Mouse (Mus musculus) ZHBTc4 (cell line): ENCODE data around the gene Hexb.
"Not testable (repeated sequence)": the region's sequence is repeated elsewhere in the genome, so short reads cannot be mapped to it uniquely, and the experiment has no call there.

Source experiments
- DNase-seq: peaks from one replicate; pipeline ENCODE4 v3.0.0-alpha.2; 2011; ENCODE audit warnings: low read depth, low spot score

Hexb gene

DNA sequence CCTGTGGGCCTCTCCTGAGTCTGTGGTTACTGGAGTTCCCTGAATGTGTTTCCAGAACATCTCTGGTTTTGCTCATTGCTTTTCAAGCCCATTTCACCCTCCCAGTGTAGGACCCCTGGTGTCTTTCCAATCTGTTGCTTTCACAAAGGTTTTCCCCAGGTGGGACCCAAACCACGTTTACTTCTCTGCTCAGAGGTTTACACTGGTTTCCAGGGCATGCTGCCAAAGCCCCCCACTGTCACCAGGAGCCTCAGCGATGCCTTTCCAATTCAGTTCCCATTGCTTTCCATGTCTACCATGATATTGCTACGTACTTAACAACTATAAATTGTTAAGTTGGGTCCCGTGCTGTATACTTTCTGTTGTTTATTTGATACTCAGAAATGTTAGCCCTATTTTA is 15.3 kb downstream of the Hexb start:
- DNase-seq: no peak

DNA sequence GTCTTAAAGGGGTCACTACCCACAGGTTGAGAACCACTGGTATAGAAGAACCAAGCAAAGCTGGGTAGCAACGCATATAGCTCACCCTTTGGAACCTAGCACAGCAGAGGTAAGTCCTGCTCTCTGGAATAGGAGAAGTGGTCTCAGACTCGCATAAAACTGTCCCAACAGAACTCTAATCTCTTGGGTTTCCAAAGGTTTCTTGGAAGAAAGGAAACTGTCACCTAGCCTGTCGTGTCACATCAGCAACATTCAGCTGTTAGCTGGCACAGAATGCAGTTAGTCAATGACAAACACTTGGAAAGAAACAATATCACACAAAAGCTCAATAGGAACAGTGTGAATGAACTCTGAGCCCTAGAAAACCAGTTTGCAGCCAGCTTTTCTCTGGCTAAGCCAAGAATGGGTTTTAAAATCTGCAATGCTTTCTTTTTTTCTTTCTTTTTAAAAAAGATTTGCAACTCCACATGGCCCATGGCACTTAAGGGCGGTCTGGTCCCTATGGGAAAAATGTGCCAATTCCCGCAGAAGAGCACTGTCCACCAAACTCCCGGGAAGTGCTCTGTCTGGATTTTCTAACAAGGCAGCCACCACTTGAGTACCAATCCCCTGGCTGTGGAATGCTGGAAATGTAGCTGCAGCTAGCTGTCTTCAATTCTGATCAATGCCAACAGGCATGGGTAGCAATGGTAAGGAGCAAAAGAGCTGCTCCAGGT is 17.9 kb downstream of the Hexb start:
- DNase-seq: no peak

DNA sequence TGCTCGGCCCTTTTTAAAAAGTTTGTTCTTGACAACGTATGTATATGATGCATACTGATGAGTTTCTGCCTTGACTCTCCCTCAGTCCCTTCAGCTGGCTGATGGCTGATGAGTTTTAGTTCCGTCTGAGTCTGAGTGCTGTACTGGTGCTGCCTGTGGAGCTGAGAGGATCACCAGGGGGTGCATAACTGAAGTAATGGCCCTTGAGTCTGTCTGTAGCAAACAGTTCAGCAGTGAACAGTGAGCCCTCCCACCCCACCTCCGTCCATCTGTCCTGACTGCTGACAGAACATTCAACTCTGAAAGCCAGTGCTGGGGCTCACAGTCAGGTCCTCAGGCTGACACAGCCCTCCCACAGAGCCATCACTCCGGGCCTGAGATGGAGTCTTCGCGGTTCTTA is 19.2 kb downstream of the Hexb start:
- peak; percentile 65 for DNase-seq

DNA sequence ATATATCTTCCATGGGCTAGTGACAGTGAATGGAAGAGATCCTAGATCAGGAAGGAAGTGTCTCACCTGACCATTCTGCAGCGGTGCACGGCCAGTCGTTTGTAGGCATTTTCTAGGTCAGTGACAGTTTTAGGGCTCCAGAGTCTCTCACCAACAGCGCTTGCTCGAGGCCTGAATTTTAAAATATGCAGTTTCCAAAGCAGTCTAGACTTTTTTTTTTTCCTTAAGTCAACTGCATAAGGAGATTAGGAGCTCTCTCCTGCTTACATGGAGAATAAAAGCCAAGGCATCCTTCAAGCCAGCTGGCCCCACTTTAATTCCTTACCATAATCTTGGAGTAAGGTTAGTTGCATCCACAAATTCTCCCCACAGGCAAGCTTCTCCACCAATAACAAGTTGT is 21.4 kb downstream of the Hexb start:
- no peak for DNase-seq

DNA sequence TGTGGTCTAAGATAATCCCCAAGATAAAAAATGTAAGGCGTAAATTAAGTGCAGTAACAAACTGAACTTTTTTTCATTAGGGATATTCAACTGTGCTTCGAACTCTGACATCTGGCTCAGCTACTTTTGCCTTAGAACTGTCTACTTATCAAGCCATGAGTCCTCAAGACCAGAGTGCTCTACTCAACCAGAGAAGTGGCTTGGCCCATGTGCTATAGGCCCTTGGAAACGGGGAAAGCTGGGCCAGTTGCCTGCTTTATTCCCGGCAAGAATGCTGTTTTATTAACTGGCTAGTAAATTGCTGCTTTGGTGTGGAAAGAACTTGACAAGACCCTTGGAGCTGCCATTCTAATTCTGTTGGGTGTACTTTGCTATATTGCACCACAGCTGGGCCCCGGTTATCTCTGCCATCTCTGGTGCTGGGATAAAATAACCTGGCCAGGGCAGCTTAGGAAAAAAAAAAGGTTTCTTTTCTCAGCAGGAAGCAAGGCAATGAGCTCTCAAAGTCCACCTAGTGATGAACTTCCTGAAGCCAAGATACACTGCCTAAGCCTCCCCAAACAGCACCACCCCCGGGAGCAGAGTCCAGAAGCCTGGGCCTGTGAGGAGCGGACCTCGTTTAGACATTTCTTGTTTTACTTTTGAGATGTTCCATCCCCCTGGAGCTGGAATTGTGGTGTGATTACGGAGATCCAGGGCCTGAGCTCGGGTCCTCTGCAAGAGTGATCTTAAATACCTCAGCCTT is 22.5 kb downstream of the Hexb start:
- DNase-seq: no peak

DNA sequence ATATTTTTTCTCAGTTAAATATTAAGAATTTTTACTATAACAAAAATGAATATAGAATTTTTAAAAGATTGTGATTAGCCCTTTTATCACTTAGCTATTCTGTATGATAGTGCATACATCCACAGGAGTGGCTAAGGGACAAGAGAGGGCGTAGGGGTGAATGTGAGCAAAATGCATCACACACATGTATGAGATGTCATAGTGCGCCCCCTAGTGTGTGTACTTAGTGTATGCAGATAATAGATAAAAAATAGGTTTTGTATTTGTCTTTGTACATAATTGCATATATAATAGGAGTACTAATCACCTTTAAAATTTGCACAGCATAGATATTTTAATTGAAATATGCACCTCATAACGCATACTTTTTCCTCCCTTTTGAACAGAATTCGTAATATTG is 52.3 kb downstream of the Hexb start:
- DNase-seq: peak; percentile 76

DNA sequence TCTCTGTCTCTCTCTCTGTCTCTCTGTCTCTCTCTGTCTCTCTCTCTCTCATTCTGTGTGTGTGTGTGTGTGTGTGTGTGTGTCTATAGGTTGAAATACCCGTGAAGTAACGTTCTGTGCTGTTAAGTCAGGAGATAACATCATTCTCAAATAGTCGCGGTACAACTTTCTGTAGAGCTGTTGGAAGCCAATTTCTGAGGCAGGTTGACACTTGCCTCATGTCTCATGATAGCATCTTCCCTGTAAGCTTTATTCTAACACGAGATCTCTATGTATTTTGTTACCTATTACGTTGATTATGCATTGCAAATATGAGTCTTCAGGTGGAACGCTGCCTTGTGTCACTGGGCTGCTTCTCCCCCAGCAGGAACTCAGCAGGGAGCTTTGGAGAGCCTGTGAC is 55.8 kb downstream of the Hexb start:
- no peak for DNase-seq

DNA sequence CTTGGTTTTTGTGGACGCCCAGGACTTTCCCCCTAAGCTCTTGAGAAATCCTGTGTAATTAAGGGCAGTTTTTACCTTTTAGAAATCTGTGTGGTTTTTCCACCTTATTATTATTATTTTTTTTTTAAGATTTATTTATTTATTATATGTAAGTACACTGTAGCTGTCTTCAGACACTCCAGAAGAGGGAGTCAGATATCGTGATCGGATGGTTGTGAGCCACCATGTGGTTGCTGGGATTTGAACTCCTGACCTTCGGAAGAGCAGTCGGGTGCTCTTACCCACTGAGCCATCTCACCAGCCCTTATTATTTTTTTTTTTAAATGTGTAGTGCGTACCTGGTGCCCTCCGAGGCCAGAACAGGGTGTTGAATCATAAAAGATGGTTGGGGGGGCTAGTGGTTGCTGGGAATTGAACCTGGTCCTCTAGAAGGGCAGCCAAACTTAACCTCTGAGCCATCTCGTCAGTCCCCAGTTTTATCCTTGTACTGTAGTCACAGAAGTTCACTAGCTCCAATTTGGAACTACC is 59.7 kb downstream of the Hexb start:
- DNase-seq: not testable (repeated sequence)

DNA sequence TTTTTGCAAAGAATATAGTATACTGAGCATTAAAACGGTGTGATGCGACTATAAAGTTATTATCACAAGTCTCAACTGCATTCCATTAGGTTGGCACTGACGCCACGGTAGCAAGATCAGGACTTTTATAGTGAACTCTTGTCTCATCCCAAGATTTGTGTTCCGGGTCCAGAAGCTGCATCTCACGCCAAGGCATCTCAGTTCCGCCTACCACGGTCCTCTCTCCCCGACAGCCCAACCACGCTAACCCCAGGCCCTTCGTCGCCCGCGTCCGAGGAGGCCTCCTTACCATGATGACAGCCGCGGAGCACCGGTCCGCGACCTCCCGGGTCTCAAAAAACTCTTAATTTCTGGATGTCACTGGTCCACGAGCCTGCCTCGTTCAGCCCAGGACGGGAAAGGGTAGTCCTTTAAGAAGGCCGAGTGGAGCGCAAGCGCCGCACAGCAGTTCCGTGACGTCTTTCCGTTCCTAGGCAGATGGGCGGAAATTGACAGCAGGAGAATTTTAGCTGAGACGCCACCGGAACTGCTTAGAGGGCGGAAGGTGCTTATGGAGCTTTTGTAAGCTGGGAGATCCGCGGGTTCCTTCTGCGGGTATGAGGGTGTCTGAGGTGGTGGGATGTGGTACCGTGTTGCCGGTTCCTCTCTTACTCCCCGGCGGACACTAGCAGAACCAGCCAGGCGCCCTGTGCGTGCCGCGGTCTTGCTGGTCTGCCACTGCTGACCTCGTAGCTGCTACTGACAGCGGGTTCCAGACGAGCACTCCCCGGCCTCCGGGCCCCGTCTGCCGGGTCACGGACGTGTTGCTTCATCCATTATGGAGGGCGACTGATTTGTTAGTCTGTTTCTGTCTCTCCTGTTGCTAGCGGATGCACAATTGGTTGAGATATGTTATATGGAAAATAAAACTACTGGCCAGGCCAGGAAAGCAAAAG is 60.4 kb downstream of the Hexb start, which contains the start of the genes Gfm2 and Nsa2:
TSS of gene Gfm2 (plus strand) at position 472 of the 935 bp plus-strand sequence.
TSS of gene Nsa2 (minus strand) at position 472 of the 935 bp plus-strand sequence.
- DNase-seq: peak; percentile 97

DNA sequence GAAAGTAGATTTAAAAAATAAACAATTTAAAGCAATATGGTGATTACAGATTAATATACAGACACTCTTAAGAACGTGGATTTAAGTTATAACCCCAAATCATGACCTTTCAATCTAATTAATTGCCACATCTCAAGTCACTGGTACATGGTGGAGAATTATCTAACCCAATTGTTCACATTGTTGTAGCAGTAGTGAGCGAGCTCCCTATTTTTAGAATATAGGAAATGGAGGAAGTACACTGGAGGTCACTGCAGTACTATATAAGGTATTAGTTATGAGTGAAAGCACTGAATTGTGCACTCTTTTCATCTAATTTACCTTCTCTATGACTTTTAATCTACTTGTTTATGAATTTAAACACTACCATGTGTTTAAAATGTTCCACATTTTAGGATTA is 67.7 kb downstream of the Hexb start:
- DNase-seq: not testable (repeated sequence)

DNA sequence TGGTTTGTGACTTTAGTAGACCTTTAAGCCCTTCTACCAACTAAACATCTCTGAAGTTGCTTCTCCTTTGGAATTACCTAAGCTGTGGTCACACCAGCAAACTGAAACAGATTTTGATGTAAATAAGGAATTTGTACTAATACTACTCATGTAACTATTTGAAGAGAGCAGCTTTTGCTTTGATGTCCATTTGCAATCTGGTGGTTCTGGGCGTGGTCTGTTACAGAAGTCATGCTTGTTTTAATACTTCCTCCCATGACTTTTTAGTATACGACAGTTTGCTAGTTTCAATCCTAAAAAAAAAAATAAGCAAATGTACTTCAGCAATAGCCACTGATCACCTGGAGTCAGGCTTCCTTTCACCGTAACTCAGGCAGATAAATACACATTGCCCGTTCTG is 68.5 kb downstream of the Hexb start:
- not testable (repeated sequence) for DNase-seq
